Mouse (Mus musculus): ENCODE measurements around the gene Usp44. TPM values are rescaled to one million over a fixed set of nuclear protein-coding genes. Genes with fewer than 3 reads are reported as not detected.

Usp44 gene
- polyA plus RNA-seq, 1 experiment, result 0.26 TPM

GRCm38 (mm10) chr10:93907376-93907775 lies 76.0 kb downstream of the Usp44 start:
- Histone ChIP-seq H3K4me3 (ENCODE audit: insufficient read depth, low read length) (no peak overlapping the region), H3K27ac (ENCODE audit: insufficient read depth, low read length) (no peak overlapping the region), H3K4me1 (ENCODE audit: control insufficient read depth, insufficient read depth, low read length) (no peaks in the 10 kb centered on the region)
- TF ChIP-seq CTCF (IDR thresholded peaks at IDR 0.05; ENCODE audit: borderline replicate concordance, insufficient read depth, low read length) (no peak), POLR2A (IDR thresholded peaks at IDR 0.05; ENCODE audit: low read depth, low read length) (no peak)

Other genes with a start within 250 kb of the Usp44 start
- 34.3 and 37.7 TPM in 2 replicates for gene Snrpf, start 241.8 kb upstream of the Usp44 start, polyA plus RNA-seq (2011; ENCODE audit: insufficient read length, low read depth, missing spikeins)
- gene Ntn4, start 190.9 kb upstream of the Usp44 start, polyA plus RNA-seq (2011; ENCODE audit: insufficient read length, low read depth, missing spikeins), result 18.6 and 39.8 TPM in 2 replicates
- 252 and 265 TPM in 2 replicates for gene Metap2, start 65.5 kb downstream of the Usp44 start, polyA plus RNA-seq (2011; ENCODE audit: insufficient read length, low read depth, missing spikeins)
- gene Vezt, start 204.3 kb downstream of the Usp44 start, polyA plus RNA-seq (2011; ENCODE audit: insufficient read length, low read depth, missing spikeins), result 27.5 and 32.2 TPM in 2 replicates
- gene Fgd6, start 204.4 kb downstream of the Usp44 start, polyA plus RNA-seq (2011; ENCODE audit: insufficient read length, low read depth, missing spikeins), result 4.8 and 6.0 TPM in 2 replicates

Data from embryonic fibroblast, embryonic 13.5 days (primary cell).